Mouse (Mus musculus) frontal cortex, postnatal 36 days (tissue): ENCODE measurements around the gene Sap30.
A peak's percentile ranks its signal among the peaks of the same experiment; 100 is the strongest.

Experiments
- DNase-seq, 2 experiments: peaks; one replicate each; pipeline ENCODE4 v3.0.0; 2022; ENCODE audit warnings: low spot score in 2 of 2

The Sap30 gene

GRCm38 (mm10) chr8:57441131-57441530, 46.5 kb downstream of the Sap30 start:
- DNase-seq: no peak

DNA sequence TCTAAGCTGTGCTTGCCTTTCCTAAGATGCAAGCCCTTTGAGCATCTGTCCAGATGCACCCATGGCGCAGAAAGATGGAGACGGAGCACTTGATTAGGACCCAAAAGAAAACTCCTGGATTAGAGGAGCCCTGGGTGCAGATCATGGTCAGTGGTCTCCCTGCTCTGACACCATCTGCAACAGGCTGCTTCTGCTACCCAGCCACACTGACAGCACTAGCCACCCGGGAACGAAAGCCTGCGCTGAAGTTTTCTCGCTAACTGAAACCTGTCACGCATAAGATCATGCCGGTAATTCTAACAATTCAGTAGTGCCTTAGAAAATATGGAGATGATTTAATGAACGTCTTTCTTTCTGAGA, 51.2 kb downstream of the Sap30 start:
- DNase-seq: no peak

- DNase-seq: peak; percentile 71 to 80
Observed at GRCm38 (mm10) chr8:57435768-57436436, 51.8 kb downstream of the Sap30 start.

DNA sequence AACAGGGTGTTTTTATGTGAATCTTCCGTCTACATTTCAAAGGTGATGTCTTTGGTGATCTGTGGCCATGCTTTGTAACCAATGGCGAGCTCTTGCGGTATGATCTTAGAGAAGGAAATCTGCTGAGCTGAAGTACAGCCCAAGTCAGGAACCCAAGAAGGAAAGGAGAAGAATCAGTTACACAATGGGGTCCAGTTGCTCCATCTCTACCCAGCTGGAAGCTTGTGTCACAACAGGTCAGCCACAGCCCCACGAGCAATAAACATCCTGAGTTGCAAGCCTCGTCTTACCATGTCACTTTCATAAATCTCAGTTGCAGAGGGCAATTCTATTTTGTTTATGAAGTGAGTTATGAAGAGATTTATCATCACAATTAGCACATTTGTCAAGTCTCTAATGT, 54.9 kb downstream of the Sap30 start:
- no peak for DNase-seq
